In genomic region chr14:30479361-30479948, GRCm38 (mm10) we compare ENCODE assay signal across 8 mouse cellular contexts. TPM values are rescaled to one million over a fixed set of nuclear protein-coding genes. Genes with fewer than 3 reads are reported as not detected.
DNase-seq lines count a peak whose midpoint lies in the region; ATAC-seq and TF ChIP-seq lines count a peak whose summit lies in the region.

Gene Dcp1a (plus strand): TSS chr14:30479535.

- WGBS in forebrain, embryonic 10.5 days, result 0% methylated on average over 39 of the region's 39 CpGs
- WGBS in heart, embryonic 15.5 days, result 0% methylated on average over 39 of the region's 39 CpGs
- under 1% methylated on average over 39 of the region's 39 CpGs for WGBS in liver, embryonic 14.5 days (ENCODE audit: insufficient replicate concordance)
- WGBS in neural tube, embryonic 11.5 days, result under 1% methylated on average over 39 of the region's 39 CpGs
- under 1% methylated on average over 39 of the region's 39 CpGs for WGBS in stomach, postnatal 0 days

- no peak; the same call in 1 of the 2 replicates for TF ChIP-seq EP300 in liver, embryonic 14.5 days (IDR thresholded peaks at IDR 0.05; ENCODE audit: low read depth)
- no peak for TF ChIP-seq EP300 in stomach, postnatal 0 days (optimal IDR thresholded peaks at IDR 0.05)

- DNase-seq in CD8-positive naive resting alpha-beta T cell, adult 2 months (ENCODE audit: low read depth in 2 of 2, low spot score in 2 of 2), result peak; percentile 96 to 97
- DNase-seq in c-Kit-positive CD71-negative TER-119-negative erythroid progenitor cells, embryonic 14.5 days (ENCODE audit: low read depth), result peak; percentile 94
- DNase-seq in forebrain, embryonic 10.5 days (ENCODE audit: extremely low spot score, low spot score), result peak; percentile 96
- DNase-seq in kidney, postnatal 25 days, result peak; percentile 94 to 97
- DNase-seq in liver, embryonic 14.5 days (ENCODE audit: low read depth in 3 of 3, low spot score in 3 of 3), result peak; percentile 89 to 90 (median 90)
- peak; percentile 96 for DNase-seq in neural tube, embryonic 11.5 days (ENCODE audit: low spot score)
- peak; percentile 96 for DNase-seq in stomach, postnatal 0 days (ENCODE audit: low spot score)

- peak within 1 kb of the TSS; percentile 92 for H3K9ac ChIP-seq in heart, embryonic 15.5 days
- peak within 1 kb of the TSS; percentile 98 for H3K9ac ChIP-seq in liver, embryonic 14.5 days (replicated peaks)
- H3K9ac ChIP-seq in neural tube, embryonic 11.5 days (ENCODE audit: low read length), result peak within 1 kb of the TSS; percentile 90
- peak within 1 kb of the TSS; percentile 89 for H3K9ac ChIP-seq in stomach, postnatal 0 days (ENCODE audit: low read length)

- H3K4me2 ChIP-seq in heart, embryonic 15.5 days, result peak within 1 kb of the TSS; percentile 78
- H3K4me2 ChIP-seq in liver, embryonic 14.5 days (ENCODE audit: low read depth), result peak within 1 kb of the TSS; percentile 67
- peak within 1 kb of the TSS; percentile 76 for H3K4me2 ChIP-seq in neural tube, embryonic 11.5 days (ENCODE audit: low read depth)
- peak within 1 kb of the TSS; percentile 70 for H3K4me2 ChIP-seq in stomach, postnatal 0 days (replicated peaks; ENCODE audit: low read depth)

- H3K9me3 ChIP-seq in forebrain, embryonic 10.5 days, result no peaks in the 10 kb centered on the region
- no peaks in the 10 kb centered on the region for H3K9me3 ChIP-seq in heart, embryonic 15.5 days (replicated peaks)
- H3K9me3 ChIP-seq in liver, embryonic 14.5 days (ENCODE audit: control insufficient read depth, low read length), result no peaks in the 10 kb centered on the region
- H3K9me3 ChIP-seq in neural tube, embryonic 11.5 days (ENCODE audit: control insufficient read depth, low read length), result no peaks in the 10 kb centered on the region
- H3K9me3 ChIP-seq in stomach, postnatal 0 days (ENCODE audit: control insufficient read depth, low read length), result no peaks in the 10 kb centered on the region

- H3K4me3 ChIP-seq in forebrain, embryonic 10.5 days, result peak within 1 kb of the TSS; percentile 69
- H3K4me3 ChIP-seq in heart, embryonic 15.5 days, result peak within 1 kb of the TSS; percentile 80
- peak within 1 kb of the TSS; percentile 85 to 99 for H3K4me3 ChIP-seq in liver, embryonic 14.5 days (ENCODE audit: insufficient read depth in 1 of 2, low read depth in 2 of 2, low read length in 2 of 2)
- H3K4me3 ChIP-seq in neural tube, embryonic 11.5 days (ENCODE audit: low read depth, low read length), result peak within 1 kb of the TSS; percentile 92
- peak within 1 kb of the TSS; percentile 94 for H3K4me3 ChIP-seq in stomach, postnatal 0 days (ENCODE audit: low read depth, low read length)

- no peaks in the 10 kb centered on the region for H3K27me3 ChIP-seq in forebrain, embryonic 10.5 days (ENCODE audit: poor library complexity, severe bottlenecking)
- H3K27me3 ChIP-seq in heart, embryonic 15.5 days, result no peaks in the 10 kb centered on the region
- H3K27me3 ChIP-seq in liver, embryonic 14.5 days (ENCODE audit: control insufficient read depth, insufficient read depth, low read length), result no peaks in the 10 kb centered on the region
- H3K27me3 ChIP-seq in neural tube, embryonic 11.5 days (ENCODE audit: control insufficient read depth, insufficient read depth, low read length), result no peaks in the 10 kb centered on the region
- H3K27me3 ChIP-seq in stomach, postnatal 0 days (ENCODE audit: control insufficient read depth, insufficient read depth, low read length), result no peaks in the 10 kb centered on the region

- H3K4me1 ChIP-seq in forebrain, embryonic 10.5 days, result peaks cover 12% of the 10 kb centered on the region
- peaks cover 17% of the 10 kb centered on the region for H3K4me1 ChIP-seq in heart, embryonic 15.5 days (replicated peaks)
- peaks cover 2 to 5% of the 10 kb centered on the region in 2 experiments; a peak in 1 of 4 replicates for H3K4me1 ChIP-seq in liver, embryonic 14.5 days (replicated peaks; ENCODE audit: control insufficient read depth in 2 of 2, insufficient read depth in 2 of 2, low read length in 1 of 2)
- H3K4me1 ChIP-seq in neural tube, embryonic 11.5 days (ENCODE audit: control insufficient read depth, insufficient read depth, low read length), result peaks cover 6% of the 10 kb centered on the region
- 0 out of 2 replicates have a peak, but pooled peaks cover 3% of the 10 kb centered on the region for H3K4me1 ChIP-seq in stomach, postnatal 0 days (replicated peaks; ENCODE audit: control insufficient read depth, insufficient read depth)

- H3K36me3 ChIP-seq in forebrain, embryonic 10.5 days (replicated peaks), result peaks cover 29% of the 10 kb centered on the region
- peaks cover 19% of the 10 kb centered on the region for H3K36me3 ChIP-seq in heart, embryonic 15.5 days
- no peaks in the 10 kb centered on the region; the same call in 1 of the 2 replicates for H3K36me3 ChIP-seq in liver, embryonic 14.5 days (replicated peaks; ENCODE audit: control insufficient read depth, insufficient read depth, low read depth)
- no peaks in the 10 kb centered on the region for H3K36me3 ChIP-seq in neural tube, embryonic 11.5 days (ENCODE audit: control insufficient read depth, insufficient read depth, low read length)
- H3K36me3 ChIP-seq in stomach, postnatal 0 days (ENCODE audit: control insufficient read depth, insufficient read depth, low read length), result no peaks in the 10 kb centered on the region

- ATAC-seq in heart, embryonic 15.5 days (replicated peaks; ENCODE audit: insufficient number of reproducible peaks, insufficient read depth, low FRiP score, low read depth), result peak; percentile 98
- peak; percentile 99 for ATAC-seq in liver, embryonic 14.5 days (ENCODE audit: insufficient read depth)
- ATAC-seq in neural tube, embryonic 11.5 days (ENCODE audit: insufficient read depth, low FRiP score, low TSS enrichment), result peak; percentile 98
- ATAC-seq in stomach, postnatal 0 days (ENCODE audit: low FRiP score, low TSS enrichment), result peak; percentile 100

- TF ChIP-seq CTCF in liver, embryonic 14.5 days (IDR thresholded peaks at IDR 0.05; ENCODE audit: low read depth), result peak; percentile 56
- TF ChIP-seq CTCF in stomach, postnatal 0 days (IDR thresholded peaks at IDR 0.05; ENCODE audit: low read depth), result peak; percentile 49; the same call in 1 of the 2 replicates

- peak within 1 kb of the TSS; percentile 93 for H3K27ac ChIP-seq in forebrain, embryonic 10.5 days
- H3K27ac ChIP-seq in heart, embryonic 15.5 days, result peak within 1 kb of the TSS; percentile 84
- H3K27ac ChIP-seq in liver, embryonic 14.5 days, result peak within 1 kb of the TSS; percentile 66
- peak within 1 kb of the TSS; percentile 60; the same call in 1 of the 2 replicates for H3K27ac ChIP-seq in neural tube, embryonic 11.5 days (ENCODE audit: low read depth, low read length)
- H3K27ac ChIP-seq in stomach, postnatal 0 days (replicated peaks), result peak within 1 kb of the TSS; percentile 84

RNA-seq across cellular contexts. Expression of gene Dcp1a, which starts in this region (rescaled TPM):
- polyA plus RNA-seq in forebrain, embryonic 10.5 days (2016; fragmentation: Nextera tagmentation; extraction: Ambion mirVana), result 33.8 and 34.9 TPM in 2 replicates
- polyA plus RNA-seq in heart, embryonic 15.5 days (2015; fragmentation: Nextera tagmentation; extraction: Ambion mirVana), result 13.3 and 17.7 TPM in 2 replicates
- polyA plus RNA-seq in liver, embryonic 14.5 days (2012; rRNA removed), result 8.2 and 12.5 TPM in 2 replicates
- polyA plus RNA-seq in liver, embryonic 14.5 days (2014; fragmentation: Nextera tagmentation; extraction: Ambion mirVana), result 6.2 and 8.5 TPM in 2 replicates
- polyA plus RNA-seq in neural tube, embryonic 11.5 days (2014; fragmentation: Nextera tagmentation; extraction: Ambion mirVana), result 34.9 and 35.0 TPM in 2 replicates
- 5.2 and 6.7 TPM in 2 replicates for polyA plus RNA-seq in stomach, postnatal 0 days (2015; fragmentation: Nextera tagmentation; extraction: Ambion mirVana)

Comparison
In these comparisons a context has a peak if more than half of its experiments do, and no peak if none do; other contexts are left out.
1. Peak in every context shown above with its lines: DNase-seq, ATAC-seq, H3K4me3 ChIP-seq and H3K27ac ChIP-seq.